Mouse (Mus musculus) MN1 (cell line): ENCODE measurements around the gene Mrtfb.

Experiments
- DNase-seq: peaks from one replicate; pipeline ENCODE4 v3.0.0-alpha.2; 2016; ENCODE audit warnings: low spot score

The Mrtfb gene

DNA sequence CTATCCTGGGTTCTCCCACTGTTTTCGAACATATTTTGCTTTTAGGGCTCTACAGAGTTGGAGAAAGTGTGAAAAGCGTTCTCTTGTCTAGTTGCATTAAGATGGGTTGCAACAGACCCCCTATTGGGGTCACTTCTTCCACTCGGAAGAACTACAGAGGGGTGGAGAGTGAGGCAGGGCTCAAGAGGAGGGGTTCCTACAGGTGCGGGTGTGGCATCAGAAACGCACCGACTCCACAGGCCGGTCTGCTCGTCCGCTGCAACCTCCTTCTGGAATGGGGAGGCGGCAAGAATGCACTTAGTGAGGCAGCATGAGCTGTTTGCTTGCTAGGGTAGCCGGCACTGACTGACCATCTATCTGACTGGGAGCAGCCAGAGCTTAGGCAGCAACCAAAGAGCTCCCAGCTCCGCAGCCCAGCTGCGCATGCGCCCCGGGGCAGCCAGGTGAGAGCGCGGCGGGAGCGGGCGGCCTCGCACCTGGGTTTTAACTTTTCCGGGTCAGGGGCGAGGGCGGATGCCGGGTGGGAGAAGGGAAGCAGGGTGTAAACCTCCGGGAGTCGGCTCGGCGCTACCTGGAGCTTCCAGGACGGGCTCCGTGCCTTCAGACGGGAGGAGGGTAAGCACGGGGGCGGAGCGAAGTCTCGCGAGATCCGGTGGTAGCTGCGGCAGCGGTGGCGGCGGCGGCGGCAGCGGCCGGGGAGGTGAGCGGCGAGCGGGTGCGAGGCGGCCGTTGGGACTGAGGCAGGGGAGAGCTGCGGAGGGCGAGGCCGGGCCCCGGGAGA, at the start of gene Mrtfb:
TSS of gene Mrtfb (plus strand) at position 627 of the 781 bp plus-strand sequence.
- peak; percentile 91 for DNase-seq

DNA sequence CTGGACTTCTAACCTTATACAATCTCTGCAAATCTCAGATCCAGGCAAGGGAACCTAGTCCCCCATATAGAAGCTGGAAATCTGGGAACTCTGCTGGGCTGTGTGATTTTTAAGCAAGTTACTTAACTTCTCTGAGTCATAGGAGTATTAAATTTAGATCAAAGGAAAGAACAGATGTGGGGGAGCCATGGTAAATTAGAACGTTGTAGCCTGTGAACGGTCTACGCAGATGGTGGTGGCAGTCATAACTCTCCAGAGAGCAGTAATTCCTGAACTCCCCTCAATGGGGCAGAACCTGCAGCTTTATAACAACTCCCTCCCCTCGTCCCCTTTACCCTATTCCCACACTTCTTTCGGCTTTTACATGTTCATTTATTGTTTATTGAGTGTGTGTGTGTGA, 48.6 kb upstream of the Mrtfb start:
- DNase-seq, result no peak

DNA sequence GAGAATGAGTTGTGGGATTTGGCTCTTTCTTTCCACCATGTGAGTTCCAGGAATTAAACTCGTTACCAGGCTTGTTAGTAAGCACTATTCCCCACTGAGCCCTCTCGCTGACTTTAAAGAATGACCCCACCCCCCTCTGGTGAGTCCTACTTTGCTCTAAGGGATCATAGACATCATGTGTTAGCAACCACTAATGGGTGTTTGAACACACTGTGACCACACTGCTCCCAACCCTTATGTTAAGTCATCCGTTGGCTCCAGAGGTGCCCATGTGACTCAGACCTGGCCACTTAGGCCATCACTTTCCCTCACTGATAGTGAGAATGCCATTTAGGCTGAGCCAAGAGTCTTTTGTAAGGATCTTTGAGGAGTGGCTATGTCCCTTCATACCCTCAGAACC, 48.2 kb upstream of the Mrtfb start:
- DNase-seq, result no peak

DNA sequence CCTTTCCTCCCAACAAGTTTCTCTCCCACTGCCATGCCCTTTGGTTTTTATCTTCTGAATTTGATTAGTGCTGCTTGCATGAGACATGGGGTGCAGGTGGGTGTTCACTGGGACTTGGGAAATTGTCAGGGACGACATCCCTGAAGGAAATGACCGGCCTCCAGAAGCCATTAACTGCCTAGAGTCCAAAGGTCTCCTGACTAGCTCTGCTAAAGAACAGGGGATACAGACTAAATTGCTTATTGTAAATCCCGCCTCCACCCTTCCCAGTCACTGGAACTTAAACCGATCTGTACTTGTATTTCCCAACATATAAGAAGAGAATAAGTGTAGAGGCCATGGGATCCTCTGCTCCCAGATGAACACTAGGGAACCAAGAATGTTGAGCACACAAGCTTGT, 43.5 kb upstream of the Mrtfb start:
- DNase-seq, result no peak

DNA sequence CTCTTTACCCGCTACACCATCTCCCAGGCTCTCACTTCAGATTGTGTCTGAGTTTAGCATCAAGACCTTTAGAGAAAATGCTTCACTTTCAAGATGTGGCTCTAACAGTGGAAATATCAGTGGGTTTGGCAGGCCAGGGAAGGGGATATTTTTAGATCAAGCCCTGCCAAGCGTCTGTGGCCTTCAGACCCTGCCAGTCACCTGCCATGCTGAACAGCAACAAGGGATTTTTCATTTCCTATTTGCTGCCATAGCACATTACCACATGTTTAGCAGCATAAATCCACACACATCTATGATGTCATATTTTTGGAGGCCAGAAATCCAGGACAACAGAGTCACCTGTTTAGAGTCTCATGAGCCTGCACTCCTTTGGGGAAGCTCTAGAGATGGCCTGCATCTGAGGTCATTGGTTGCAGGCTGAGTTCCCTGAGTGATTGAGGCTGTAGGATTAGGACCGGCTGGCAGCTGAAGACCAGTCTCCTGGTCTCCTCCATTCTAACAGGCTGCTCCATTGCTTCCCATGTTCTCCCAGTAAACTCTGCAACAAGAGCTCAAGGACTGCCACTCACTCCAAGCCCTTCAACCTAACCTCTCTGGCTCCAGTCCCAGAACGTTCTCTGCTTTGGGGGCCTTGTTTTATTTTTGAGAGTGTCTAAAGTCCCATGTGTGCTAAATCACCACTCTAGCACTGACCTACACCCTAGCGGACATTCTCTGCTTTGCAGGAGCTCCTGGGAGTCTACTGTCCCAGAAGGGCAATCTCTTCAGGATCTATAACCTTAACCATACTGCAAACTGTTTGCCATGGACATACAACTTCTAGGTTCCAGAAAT, 39.9 kb upstream of the Mrtfb start:
- DNase-seq, result no peak

DNA sequence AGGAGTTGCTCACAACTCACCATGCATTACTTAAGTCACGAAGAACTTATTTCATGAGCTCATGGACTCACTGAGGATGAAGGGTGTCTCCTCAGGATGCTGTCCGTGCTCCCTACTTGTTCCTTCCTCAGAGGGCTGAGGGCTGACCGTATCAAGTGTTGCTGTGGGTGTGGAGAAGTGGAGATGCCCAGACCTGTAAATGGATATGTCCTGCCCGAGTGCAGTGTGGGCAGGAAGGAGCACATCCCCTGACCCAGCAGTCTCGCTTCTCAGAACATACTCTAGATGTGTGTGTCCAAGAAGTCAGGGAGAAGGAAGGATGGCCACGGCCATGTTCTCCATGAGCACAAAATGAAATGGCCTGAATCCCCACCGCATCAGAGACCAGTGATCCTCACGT, 38.3 kb upstream of the Mrtfb start:
- no peak for DNase-seq

DNA sequence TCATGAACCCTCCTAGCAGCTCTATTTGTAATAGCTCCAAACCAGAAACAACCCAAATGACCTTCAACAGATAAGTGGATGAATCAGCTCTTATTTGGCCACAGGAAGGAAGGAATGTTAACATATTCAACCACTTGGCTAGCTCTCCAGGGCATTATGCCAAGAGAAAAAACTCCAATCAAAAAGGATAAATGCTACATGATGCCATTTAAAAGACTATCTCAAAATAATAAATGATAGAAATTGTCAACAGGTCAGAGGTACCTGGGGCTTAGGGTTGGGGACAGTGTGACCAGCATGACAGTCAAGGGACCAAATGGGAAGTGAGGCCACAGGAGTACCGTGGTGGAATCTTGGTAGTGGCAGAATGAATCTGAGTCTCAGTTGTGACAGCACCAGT, 34.8 kb upstream of the Mrtfb start:
- no peak for DNase-seq

DNA sequence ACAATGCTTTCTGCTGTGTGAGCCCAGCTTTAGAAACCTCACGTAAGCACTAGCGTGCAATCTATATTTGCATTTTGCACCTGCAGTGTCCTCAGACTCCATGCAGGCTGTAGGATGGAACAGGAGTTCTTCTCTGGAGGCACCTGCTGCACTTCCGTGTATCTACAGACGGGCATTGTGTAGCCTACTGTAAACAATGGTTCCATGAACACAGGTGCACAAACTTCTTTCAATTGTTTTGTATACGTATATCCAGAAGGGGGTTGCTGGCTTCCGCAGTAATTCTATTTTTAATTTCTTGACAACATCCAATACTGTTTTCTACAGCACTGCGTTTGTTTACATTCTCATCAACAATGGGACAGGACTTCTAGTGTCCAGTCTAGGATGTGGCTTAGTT, 24.2 kb upstream of the Mrtfb start:
- DNase-seq, result no peak

DNA sequence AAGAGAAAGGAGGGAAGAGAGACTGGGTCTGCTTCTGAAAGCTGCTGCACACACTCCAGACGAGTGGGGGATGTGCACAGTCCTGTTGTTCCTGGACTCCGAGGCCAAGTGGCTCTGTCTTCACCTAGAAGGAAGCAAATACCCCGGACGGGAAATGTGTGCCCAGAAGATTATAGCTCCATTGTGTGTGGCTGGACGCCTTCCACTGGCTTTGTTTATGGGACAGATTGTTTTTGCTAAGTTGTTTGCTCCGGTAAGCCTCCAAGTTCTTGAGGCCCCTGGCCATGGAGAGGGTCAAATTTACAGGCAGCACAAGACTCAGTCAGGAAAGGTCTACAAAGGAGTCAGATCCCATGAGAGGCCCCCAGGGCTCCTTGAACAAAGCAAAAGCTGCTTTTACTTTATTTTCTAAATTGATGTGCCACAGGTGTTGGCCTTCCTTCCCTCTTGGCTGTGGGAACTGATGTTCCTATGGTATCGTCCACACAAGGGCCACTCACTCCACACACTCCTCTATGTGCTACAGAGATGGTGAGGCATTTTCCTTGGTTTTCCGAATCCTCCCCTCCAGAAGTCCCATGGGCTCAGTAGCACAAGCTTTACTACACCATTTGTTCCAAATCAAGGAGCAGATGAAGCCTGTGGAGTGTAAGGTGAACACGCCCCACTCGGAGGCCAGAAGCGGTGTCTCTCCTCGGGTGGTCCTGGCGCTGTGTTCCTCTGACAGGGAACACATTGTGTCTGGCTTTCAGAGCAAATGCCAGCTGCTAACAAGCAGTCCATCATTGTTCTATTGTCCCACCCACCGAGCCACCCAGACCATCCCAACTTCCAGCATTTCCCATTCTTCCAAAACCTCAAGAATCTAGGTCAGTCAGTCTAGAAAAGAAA, 23.1 kb upstream of the Mrtfb start:
- no peak for DNase-seq

DNA sequence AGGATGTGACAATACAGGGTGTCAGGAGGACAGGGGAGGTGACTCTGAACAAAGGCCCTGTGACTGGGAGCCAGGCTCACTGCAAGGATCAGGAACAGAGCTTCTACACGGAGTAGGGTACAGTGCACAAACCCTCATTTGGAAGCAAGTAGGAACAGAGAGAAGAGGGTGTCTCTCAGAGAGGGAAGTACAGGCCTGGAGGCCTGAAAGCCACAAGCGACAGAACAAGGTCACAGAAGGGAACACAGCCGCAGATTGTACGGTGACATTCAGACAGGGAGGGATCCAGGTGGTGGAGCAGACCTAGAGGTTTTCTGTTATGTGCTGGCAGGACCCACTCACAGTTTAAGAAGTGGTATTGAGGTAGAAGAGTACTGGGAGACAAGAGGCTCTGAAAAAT, 17.2 kb upstream of the Mrtfb start:
- no peak for DNase-seq

DNA sequence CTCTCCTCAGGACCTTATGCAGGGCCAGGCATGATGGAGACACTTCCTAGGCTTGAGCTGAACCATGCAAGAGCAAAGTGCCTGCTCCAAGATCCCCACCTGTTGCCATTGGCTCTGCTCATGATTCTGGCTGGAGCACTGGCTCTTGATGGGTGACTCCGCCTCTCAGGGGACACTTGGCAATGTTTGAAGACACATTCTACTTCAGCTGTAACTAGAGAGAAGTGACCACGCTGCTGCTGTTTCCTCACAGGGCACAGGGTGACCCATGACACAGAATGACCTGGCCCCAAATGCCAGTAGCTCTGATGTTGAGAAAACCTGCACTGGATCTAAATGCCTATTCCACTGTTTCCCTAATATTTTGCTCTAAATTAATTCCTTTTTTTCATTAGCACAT, 16.7 kb upstream of the Mrtfb start:
- no peak for DNase-seq

DNA sequence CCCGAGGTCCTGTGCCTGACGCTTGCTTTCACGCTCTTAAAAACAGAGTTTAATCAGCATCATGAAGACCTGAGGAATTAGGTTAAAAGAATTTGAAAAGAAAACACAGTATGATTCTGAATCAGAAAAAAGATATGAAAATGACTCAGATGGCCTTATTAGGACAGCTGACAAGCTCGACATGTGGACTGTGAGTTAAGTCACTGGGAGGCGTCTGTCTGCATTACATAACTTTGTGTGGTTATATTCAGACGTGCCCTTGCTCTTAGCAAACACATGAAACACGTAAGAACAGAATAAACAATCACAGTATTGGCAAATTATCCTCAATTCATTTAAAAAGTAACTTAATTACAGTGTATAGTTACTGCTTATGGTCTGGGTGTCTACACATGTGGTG, 16.0 kb upstream of the Mrtfb start:
- no peak for DNase-seq

DNA sequence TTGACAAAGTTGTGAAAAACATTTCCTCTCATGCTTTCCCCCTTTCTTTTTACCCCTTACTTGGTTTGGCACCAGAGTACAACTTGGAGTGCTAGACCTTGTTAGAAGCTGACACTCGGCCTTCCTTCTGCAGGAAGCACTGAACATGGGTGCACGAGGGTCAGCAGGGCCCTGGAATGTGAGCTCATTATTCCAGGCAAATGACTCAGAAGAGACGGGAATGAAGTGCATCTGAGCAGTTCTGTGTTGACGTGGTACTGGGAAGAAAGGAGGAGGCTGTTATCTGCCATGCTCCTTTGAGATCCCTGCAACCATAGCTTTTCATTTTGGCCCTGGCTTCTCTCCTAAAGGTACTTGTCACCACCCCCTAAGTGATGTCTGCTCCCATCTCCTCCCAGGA, 10.6 kb upstream of the Mrtfb start:
- DNase-seq, result no peak

DNA sequence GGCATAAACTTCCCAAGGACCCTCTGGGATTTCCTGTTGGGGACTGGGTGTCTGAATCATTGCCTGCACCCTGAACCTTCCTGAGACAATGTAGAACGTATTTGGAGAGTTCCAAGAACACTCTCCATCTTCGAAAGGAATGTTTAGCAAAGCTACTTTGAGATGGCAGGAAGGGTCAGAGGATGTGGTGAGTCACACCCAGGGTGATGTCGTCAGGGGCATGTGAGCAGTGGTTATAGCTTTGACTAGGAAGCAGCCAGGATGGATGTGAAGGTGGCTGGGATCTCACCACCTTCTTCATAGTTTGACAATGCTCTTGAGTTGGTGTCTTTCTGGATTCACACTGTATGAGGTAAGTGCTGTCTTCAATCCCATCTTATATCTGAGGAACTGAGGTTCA, 9.4 kb upstream of the Mrtfb start:
- DNase-seq, result no peak

DNA sequence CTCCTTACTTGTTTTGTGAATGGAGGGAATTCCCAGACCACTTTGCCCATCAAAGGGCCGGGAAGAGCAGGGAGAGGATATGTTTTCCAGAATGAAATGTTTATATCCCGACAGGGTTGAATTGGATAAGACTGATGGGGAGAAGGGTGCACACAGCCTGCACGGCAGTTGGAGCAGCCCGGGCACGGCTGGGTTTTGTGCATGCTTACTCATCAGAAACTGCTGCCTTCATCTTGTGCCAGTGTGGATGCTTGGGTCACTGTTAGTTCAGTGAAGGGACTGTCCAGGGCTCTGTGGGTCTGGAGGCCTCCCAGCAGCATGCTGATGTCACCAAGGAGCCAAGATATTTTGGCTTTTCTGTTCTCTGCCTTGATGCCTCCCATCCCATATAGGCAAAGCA, 6.2 kb upstream of the Mrtfb start:
- DNase-seq, result no peak

DNA sequence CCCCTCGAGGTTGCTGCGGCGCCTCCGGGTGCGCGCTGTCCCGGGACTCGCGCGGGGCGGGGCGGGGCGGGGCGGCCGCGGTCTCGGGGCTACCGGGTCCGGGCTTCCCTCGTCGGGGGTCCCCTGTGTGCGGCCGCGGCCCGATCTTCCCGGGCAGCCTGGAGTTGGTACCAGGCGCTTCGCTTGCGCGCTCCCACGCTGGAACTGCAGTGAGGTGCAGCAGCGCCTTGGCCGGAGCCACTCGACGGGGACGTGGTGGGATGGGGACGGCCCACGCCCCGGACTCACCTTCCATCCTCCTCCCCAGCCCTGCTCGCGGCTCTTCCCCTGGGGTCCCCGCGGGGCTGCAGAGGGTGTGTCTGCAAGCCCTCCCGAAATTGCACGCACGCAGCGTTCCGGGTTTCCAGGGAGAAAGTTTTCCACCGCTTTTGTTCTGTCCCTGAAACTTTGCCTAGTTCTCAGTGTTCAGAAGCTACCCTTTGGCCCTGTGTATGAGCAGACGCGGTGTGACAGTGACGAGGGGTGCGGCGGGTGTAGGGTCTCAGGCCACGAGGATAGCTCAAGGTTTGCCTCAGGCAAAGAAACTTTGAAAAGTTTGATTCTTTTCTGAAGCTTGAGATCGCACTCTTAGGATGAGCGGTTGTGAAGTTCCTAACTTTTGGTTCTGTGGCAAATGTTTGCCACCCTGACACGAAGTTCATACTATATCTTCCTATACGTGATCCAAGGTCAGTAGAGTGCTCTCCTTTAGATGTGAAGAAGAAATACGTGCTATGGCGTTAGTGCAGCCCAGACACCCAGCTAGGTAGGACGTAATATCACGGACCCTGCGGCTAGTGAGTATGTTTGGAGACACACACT, 616 bp downstream of the Mrtfb start:
- no peak for DNase-seq

DNA sequence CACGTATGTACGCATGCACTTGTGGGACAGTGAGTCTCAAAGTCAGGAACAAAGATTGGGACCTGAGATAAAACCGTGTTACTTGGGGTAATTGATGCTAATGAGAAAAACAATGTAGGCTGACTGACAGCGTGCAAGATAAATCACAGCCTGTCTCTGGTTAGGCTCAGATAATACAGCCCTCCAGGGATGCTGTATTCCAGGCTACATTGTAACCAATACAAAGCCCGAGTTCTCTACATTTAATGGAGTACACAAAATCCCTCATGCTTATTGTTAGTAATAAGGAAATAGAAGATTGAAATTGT, 1.2 kb downstream of the Mrtfb start:
- DNase-seq, result peak; percentile 35

DNA sequence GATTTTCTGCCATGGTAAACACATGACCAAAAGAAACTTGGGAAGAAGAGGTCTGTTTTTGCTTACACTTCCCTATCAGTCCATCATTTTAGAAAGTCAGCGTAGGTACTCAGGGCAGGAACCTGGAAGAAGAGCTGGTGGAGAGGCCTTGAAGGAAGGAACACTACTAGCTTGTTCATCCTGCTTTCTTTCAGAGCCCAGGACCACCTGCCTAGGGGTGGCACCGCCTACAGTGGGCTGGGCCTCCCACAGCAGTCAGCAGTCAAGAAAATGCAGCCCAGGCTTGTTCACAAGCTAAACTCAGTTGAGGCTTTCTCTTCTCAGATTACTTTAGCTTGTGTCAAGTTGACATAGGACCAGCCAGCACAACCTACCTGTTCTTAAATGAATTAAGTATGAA, 2.7 kb downstream of the Mrtfb start:
- no peak for DNase-seq

DNA sequence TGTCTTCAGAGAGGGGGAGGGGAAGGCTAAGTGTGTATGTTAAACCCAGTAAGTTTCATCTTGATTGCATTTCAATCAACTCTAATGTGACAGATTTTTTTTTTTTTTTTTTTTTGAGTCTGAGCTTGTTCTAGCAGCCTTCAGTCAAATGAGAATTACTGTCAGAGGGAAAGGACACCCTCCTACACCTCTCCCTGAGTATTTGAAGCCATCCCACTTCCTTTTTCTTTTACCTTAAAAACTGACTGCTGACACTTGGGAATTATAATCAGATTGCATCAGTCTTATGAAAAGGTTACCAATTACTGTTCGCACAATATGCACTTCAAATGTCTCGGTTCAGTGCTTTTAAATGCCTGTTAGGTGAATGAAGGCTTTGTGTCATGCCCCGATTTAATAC, 10.0 kb downstream of the Mrtfb start:
- DNase-seq, result no peak

DNA sequence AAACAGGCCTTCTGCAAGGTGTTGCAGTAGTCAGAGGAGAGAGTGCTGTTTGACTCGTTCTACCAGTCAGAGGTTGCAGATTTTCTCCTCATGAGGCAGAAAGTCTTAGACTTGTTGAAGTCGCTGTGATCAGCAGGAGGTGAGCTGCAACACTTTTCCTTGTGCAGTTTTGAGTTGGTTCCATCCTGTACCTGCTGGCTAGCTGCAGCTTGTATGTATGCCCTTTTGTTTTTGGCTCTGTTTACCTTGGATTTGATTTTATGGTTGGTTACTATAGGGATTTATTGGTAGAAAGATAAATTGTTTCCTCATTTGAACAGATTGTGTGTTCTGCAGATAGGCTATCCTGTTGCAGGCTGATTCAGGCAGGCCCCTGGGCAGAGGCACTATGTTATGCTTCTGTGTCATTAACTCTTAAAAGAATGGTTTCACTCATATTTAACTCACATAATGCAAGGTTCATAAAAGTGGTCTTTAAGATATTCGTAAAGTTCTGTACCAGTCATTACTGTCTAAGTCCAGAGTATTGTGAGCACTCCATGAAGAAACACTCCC, 11.1 kb downstream of the Mrtfb start:
- no peak for DNase-seq

DNA sequence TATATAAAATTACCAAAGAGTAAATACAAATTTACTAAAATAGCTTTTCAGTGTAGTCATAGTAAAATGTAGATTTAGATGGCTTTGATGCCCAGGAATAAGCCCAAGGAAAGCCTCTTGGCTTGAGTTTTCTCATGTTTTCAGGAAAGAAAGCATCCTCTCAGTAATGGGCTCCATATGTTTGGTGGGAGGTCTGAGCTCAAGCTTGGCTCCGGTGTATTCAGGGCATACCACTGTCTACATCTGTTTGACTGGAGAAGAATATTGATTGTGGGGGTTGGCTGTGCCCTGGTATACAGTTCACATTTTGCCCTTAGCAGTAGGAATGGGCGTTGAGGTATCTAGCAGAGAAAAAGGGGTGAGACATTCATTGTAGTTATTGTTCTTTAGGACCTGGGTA, 13.1 kb downstream of the Mrtfb start:
- DNase-seq, result no peak

DNA sequence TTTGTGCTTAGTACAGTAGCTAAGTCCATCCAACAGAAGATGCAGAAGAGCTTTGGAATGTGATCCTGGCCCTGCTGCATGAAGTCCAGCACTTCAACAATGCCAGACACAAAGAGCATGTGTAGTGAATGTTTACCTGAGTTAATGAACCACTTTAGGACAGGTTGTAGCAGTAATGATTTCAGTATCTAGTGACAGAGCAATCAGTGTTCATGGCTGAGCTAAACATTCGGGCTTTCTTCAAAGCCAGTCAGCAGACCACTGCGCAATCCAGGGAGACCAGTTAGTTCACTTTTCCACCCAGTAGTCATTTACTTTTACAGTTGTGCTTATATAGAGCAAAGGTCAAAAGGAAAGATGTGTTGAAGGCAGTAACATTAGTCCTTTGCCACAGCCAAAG, 20.0 kb downstream of the Mrtfb start:
- DNase-seq, result no peak
